Mouse (Mus musculus): ENCODE results near the gene Mkln1.

The Mkln1 gene

DNA sequence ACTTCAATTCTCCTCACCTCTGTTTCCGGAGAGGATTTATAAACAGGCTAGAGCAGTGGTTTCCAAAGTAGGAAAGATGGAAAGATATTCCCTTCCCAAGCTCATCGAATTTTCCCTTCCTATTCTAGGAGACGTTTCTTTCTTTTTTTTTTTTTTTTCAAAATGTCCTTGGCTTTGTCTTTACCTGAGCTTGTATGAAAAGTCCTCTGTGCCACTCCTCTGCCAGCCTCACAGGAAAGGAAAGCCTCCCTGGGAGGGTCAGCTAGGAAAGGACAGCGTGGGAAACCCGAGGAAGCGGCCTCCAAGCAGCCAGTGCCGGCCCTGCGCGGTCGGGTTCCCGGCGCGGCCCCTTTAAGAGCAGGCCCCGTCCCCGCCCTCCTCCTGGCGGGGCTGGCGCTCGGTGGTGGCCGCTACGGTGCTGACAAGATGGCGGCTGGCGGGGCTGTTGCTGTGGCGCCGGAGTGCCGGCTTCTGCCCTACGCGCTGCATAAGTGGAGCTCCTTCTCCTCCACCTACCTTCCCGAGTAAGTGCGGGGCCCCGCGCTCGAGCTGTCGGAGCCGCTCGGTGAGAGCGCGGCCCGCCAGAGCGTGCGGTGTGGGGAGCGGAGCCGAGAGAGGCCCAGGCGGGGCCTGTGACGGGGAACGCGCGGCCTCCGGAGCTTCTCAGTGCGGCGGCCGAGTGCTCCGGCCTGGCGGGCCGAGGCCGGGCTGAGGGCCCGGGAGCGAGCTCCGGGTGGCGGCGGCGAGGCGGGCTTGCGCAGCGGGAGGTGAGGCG is at the start of gene Mkln1:
Mkln1 (plus strand) TSS at position 305 of the 775 bp plus-strand sequence.
- DNase-seq (ENCODE audit: low spot score in 2 of 2) = peak; percentile 90

DNA sequence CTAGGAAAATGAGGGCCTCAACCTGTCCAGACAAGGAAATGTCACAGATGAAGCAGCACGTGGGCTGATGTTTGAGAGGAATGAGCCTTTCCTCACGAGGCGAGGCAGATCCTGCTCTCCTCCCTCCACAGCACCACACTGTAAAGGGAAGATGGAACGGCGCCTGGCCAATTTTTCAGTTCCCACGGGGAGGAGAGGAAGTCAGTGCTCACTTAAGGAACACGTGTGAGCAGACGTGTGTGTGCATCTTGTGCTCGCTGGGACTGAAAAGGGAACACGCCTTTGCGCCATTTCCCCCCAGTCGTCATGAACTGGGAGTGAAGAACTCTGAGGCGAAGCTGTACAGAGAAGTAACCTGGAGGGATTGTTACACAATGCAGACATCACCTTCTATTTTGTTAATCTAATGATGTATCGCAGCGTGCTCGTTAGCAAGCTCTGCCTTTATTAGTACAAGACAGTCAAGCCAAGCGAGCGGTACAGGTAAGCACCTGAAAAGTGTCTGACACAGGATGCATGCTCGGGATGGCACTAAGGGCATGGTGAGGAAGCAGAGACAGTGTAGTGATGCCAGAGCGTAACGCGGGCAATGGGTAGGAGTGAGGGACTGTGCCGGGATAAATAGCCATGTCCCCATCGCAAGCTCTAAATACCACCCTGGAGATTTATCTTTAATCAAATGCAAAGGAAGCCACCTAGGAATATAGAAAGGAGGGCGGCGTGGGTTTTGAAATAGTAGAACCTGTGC is 41.9 kb upstream of the Mkln1 start:
- DNase-seq (ENCODE audit: low spot score in 2 of 2) = peak; percentile 30 to 46

DNA sequence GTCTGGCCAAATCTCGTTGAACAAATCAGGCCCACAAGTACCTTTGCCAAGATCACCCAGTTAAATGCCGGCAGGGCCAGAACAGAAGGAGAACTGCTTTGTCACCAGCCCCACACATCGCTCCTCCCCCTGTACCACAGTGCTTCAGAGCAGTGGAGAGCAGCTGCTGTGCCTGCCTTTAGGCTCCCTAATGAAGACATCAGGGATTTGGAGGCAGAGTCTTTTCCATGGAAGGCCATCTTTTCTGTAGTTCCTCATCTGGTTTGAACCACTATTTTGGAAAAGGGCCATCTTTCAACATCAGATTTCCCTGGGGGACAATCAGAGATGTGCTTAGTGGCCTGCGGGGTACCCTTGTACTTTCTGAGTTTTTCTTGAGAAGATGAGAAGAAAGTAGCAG is 41.2 kb upstream of the Mkln1 start:
- DNase-seq (ENCODE audit: low spot score in 2 of 2) = peak; percentile 53 to 60

DNA sequence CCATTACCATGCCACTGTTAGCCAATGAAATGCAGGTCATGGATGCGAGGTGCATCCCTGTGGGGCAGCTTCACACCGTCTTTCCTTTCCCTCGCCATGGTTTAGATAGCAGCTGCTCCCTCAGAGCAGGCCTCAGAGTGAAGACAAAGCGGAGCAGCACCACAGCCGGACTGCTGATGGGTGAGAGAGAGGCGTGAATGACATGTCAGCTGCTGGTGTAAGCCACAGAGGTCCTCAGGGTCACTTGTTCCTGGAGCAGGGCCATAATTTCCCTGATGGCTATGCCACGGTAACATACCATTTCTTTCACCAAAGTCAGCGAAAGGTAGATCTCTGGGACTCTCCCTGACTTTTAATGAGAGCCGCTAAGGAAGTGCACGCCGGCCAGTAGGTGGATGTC is 35.9 kb upstream of the Mkln1 start:
- no peak for DNase-seq (ENCODE audit: low spot score in 2 of 2)

DNA sequence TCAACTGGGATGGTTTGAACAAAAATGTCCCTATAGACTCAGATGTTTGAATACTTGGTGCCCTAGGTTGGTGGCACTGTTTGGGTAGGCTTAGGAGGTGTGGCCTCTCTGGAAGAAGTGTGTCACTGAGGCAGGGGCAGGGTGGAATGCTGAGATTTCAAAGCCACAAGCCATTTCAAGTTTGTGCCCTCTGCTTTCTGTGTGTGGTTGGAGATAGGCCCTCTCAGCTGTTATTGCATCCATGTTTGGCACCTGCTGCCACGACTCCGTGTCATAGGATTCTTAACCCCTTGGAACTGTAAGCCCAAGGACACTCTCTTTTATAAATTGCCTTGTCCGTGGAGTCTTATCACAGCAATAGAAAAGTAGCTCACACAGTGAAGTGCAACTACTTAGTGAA is 34.1 kb upstream of the Mkln1 start:
- DNase-seq (ENCODE audit: low spot score in 2 of 2) = no peak

DNA sequence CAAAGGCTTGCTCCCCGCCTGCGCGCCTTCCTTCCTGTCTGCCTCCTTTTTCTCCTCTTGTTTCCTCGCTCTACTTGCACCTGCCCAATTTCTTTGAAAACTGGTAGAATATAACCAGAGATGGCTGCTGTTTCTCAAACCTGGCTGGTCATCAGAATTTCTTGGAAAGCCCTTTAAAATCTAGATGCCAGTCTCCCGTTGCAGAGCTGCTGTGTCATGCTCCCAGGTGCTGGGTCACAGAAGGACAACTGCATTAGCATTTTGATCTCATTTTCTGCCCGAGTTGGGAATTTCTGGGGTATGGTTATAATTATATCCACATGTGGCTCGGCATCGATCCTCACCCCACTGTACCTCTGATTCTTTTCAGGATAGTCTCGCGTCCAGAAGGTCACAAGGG is 30.6 kb upstream of the Mkln1 start:
- no peak for DNase-seq (ENCODE audit: low spot score in 2 of 2)

DNA sequence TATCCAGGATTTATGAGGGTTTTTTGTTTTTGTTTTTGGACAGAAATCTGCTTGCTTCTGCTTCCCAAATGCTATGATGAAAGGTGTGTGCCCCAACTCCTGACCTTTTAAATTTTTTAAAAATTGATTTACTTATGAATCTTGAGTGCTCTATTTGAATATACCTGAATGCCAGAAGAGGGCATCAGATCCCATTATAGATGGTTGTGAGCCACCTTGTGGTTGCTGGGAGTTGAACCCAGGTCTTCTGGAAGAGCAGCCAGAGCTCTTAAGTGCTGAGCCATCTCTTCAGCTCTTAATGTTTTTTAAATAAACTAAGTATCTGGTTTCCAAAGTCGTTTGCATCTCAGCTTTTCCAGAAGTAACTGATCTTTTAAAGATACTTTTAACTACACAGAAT is 30.0 kb upstream of the Mkln1 start:
- DNase-seq (ENCODE audit: low spot score in 2 of 2) = no peak

DNA sequence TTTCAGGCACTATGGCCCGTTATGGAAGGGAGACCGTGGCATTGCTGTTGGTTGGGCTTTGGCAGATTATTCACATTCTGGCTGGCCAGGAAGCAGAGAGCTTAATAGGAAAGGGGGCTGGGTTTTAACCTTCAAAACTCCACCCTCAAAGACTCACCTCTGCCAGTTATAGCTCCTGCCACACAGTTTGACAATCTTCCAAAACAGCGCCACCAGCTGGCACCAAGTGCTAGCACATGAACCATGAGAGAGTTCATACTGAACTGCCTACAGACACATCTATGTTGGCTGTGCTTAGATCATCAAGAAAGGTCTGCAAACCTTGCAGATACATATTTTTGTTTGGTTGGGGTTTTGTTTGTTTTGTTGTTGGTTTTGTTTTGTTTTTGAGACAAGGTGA is 28.7 kb upstream of the Mkln1 start:
- DNase-seq (ENCODE audit: low spot score in 2 of 2) = no peak

DNA sequence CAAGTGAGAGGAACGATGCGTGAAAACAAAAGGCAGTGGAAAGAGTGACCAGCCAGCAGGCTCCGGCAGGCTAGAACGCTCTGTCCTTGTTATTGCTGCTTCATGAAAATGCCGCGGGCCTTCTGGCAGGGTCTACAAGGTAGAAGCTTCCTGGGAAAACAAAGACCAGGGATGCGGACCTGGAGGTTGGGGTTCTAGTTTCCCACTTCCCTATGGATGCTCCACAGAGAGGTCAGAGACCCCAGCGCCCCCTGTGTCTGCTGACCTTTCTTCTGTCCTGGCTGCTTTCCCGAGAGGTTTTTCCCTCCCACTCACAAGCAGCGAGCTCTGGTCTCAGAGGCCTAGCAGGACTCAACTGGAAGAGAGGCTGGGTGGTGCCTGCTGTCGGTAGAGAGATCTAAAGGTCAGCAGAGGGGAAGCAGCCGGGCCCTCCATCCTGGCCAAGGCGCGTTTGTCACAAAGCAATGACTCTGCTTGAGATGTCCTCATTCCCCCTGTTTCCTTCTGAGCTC is 27.9 kb upstream of the Mkln1 start:
- peak in 1 of 2 experiments; percentile 23 for DNase-seq (ENCODE audit: low spot score in 2 of 2)

DNA sequence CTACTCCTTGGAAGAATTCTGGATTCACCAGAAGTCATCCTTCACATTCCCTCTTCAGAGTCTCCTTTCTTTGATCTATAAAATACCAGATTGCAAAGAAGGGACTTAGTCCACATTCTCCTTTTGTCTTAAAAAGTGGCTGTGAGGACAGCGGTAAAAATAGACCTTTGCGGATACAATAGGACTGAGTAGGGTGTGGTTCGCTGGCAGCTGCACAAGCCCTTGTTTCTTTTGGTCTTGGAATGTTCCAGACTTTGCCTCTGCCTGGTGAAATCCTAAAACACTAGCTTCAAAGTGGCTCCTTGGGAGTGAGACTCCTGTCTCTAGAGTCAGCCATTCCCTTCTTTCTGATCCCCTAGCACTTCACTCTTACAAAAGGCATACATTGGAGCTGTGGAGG is 27.4 kb upstream of the Mkln1 start:
- no peak for DNase-seq (ENCODE audit: low spot score in 2 of 2)

DNA sequence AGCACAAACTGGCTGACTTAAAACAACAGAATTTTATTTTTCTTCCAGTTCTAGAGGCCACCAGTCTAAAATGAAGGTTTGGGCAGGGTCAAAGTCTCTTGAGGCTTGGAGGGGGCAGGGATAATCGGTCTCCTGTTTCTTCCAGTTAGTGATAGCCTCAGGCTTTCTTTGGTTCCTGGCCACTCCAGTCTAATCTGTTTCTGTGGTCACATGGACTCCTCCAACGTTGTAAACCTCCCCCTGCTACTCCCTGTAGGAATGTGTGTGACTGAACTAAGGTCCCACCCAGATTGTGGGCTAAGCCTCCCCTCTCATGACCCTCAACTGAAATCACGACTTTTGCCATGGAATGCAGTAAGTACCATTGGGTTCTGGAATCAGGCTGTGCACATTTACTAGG is 25.9 kb upstream of the Mkln1 start:
- DNase-seq (ENCODE audit: low spot score in 2 of 2) = no peak

DNA sequence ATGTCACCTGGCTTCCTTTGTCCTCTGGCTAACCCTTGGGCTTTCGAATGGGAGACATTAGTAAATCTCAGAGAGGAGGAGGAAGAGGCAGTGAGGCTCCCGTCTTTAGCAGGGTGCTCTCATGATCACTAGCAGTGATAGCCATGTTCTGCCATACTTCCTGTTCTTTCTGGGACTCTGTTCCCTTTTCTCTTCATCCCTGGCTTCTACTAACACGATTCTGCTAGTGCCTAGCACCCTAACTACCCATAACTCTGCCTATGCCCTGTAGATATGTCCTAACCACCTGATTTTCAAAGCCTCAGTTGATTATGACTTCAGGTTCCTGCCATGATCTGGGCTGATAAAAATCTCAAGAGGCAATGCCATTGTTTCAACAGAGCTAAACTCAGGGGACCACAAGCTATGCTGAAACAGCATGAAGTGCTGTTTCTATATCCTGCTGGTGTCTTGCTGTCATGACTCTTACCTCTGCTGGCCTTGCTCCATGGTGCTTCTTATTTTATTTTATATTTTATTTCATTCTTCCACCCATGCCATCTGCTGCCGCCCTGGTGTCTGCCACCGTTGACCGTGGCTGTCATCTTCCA is 25.4 kb upstream of the Mkln1 start:
- DNase-seq (ENCODE audit: low spot score in 2 of 2) = no peak

DNA sequence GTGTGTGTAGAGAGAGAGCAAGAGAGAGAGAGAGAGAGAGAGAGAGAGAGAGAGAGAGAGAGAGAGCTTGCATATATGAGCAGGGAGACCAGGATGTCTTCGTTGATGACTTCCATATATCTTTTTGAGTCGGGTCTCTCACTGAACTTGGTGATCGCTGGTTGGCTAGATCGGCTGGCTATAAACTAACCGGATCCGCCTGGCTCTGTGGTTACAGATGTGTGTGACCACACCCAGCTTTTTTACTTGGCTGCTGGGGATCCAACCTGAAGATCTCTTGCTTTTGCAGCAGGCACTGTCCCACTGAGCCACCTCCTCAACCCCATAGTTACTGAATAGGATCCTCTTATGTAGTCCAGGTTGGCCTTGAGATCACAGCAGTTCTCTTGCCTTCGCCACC is 15.5 kb upstream of the Mkln1 start:
- no peak for DNase-seq (ENCODE audit: low spot score in 2 of 2)

DNA sequence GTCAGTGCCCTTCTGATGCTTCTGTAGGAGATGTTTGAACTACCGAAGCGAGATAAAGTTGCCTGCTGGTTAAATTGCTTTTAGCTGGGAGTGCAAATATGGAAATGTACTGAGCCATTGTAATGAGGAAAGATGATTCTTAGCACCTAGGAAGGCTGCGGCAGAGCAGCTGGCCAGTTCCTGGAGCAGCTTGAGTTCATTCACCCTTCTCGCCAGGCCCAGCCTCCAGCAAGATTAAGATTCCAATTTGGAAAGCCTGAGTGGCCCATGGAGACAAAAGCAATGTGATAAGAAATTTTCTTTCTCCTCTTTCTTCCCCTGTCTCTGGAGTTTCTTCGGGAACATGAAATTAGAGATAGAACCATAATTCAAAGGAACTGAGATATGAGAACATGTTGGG is 13.7 kb upstream of the Mkln1 start:
- no peak for DNase-seq (ENCODE audit: low spot score in 2 of 2)

DNA sequence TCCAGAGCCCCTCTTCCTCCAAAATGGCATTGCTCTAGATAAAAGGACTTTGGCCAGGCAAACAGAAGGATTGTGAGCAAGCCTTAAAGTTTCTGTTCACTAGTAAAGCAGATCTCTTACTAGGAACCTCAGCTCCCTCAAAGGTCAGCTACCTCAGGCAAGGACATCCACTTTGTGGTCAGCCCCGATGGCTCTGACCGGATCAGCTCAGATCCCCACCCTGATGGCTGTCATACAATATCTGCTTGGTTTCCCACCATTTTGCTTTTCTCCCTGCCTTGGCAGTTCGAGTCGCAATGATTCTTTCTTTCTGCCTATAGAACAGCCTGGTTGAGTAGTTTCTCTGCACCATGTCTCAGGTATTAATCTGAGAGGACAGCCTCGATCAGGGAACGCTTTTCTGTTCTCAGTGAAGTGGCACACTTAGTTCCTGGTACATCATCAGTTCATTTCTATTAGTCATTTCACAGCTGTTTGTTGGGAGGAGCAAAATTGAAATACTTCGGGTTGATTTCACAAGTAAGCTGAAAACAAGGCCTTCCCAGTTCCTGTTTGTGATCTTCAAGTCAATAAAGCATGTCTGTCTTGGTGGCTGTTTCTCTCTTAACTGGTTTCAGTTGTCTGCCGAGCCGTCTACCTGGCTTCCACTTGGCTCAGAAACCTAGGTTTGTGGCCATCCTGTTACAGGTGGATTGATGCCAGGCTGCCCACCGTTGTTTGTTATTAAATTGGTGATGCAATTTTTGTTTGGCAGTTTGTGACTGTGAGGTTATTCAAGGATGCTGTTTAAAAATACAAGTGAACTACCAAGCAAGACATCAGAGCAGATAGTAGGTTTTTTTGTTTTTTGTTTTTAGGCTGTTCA is 13.0 kb upstream of the Mkln1 start:
- DNase-seq (ENCODE audit: low spot score in 2 of 2) = no peak

DNA sequence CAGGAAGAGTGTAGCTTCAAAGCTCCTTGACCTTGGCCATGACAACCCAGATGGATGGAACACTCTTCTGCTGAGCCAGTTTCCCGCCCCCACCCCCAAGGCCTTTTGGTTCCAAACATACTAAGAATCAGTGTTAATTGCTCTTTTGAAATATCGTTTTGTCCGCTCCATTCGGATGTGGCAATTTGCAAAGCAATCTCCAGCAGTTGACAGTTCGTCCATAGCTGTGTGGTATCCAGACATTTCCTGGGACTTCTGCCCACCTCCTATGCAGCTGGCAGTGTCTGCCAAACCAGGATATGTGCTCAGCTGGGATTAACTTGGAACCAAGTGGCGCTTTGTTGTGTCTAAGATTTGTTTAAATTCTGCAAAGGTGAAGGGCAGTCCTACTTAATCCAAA is 8.8 kb upstream of the Mkln1 start:
- no peak for DNase-seq (ENCODE audit: low spot score in 2 of 2)

DNA sequence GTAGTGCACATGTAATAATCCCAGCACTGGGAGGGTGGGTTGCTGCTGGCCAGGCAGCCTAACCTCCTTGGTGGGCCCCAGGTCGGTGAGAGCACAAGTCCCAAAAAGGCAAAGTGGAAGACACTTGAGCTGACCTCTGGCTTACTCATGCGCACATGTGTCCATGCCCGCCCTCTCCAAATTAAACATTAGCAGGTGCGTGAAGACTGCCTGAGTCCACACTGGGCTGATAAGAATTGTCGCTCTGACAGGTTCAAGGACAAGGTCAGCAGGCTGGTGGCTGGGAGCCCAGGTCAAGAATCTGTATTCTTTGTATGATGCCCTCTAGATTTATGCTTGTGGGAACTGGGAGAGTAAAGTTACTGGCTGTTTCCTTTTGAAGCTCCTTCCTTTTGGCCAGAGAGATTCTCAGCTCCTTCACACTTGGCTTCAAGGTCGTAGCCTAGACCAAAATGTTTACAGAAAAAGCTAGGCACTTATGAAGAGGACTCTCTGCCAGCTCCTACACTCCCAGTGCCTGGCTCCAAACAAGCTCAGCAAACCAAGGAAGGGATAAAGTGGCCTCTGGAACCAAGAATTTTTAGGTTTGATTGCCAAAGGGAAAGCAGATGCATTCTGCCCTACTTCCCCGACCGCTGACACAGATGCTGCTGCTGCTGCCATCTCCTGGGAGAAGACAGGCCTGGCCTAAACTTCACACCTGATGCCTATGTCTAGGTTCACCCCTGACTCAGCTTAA is 8.1 kb upstream of the Mkln1 start:
- peak in 1 of 2 experiments; percentile 24 for DNase-seq (ENCODE audit: low spot score in 2 of 2)

DNA sequence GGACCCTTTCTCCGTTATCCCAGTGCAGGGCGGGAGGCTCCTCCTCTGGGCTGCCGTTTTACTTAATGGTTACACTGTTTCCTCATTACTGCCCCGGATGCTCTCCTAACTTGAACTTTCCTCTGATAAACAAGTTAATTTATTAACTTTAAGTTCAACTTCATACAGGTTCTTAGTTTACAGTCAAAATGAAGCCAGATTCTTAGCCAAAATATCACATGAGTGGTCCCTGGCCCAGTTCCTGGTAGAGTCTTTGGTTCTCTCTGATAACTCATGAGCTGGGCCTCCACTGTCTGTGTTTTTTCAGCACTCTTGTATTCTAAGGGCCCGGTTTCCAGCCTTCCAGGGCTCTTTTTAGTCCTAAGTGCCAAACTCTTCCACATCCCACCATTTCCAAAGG is 5.7 kb upstream of the Mkln1 start:
- DNase-seq (ENCODE audit: low spot score in 2 of 2) = no peak

DNA sequence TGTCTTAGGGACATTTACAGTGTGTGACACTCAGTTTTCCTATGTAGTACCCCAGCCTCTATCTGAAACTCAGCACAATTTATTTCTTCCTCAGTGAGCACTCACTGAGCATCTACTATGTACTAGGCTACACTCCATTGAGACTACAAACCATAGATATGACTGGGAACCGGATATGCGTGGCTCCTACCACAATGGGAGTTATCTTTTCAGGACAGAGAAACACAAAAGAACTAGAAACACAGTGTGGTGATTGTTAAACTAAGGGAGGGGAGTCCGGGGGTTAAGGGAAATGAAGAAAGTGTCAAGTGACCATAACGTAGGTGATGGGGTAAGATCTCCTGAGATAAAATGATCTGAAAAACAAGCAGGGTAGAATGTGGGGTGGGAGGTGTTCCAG is 2.4 kb upstream of the Mkln1 start:
- no peak for DNase-seq (ENCODE audit: low spot score in 2 of 2)

DNA sequence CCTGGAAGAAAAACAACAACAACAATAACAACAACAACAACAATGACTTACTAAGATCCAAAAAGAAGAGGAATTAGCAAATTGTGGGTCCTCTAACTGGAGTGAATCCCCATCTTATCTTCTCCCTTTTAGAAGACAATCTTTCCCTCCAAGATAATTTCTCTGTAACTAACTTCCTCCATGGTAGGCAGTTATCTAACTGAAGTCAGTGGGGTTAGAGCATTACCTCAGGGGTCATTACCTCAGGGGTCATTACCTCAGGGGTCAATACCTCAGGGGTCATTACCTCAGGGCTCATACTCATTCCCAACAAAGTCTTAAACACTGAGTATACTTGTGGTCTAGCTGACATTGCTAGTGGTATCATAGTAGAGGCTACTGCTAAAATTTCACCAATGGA is 1.2 kb upstream of the Mkln1 start:
- DNase-seq (ENCODE audit: low spot score in 2 of 2) = no peak

DNA sequence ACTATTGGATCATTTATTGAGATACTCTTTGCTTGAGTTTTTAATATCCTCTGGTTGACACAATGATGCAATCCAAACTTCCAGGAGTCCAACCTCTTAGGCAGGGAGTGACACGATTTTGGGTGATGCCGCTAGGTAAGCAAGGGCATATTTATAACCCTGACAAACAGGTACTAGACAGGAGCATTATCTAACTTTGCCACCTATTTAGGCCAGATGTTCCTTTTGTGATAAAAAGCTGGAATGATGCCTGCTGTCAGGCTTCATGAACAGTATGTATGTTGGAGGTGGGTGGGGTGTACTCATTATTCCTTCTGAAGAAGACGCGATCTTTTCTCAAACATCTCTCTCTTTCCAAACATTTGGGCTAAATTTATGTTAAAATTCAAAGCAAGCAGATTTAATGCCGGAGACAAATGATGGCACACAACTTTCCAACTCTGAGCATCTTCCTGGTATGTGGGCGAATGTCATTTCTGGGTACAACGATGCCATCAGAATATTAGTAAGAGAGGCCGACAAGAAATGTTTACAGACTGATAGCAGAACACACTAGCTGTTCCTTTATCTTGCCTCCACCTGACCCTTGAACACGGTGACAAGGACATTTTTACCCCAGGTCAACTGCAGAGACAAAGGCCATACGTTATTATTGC is 632 bp upstream of the Mkln1 start:
- DNase-seq (ENCODE audit: low spot score in 2 of 2) = peak in 1 of 2 experiments; percentile 18

All from frontal cortex, postnatal 36 days (tissue).